Mouse (Mus musculus): Measurements from ENCODE around the gene Wscd1. TPM values are rescaled to one million over a fixed set of nuclear protein-coding genes. Genes with fewer than 3 reads are reported as not detected.
A peak's percentile ranks its signal among the peaks of the same experiment; 100 is the strongest.

Wscd1 gene
- polyA plus RNA-seq, 1 experiment = 2.9 TPM

- Histone ChIP-seq H3K27me3 (ENCODE audit: control insufficient read depth, insufficient read depth, low read length) (0 out of 2 replicates have a peak, but pooled peaks cover 9% of the 10 kb centered on the region), H3K27ac (ENCODE audit: insufficient read depth, low read depth, low read length) (no peak overlapping the region)
- TF ChIP-seq CTCF (IDR thresholded peaks at IDR 0.05; ENCODE audit: extremely low read depth, insufficient read length, insufficient replicate concordance, low read depth, low read length) = no peak
- no peak for TF ChIP-seq POLR2A (IDR thresholded peaks at IDR 0.05; ENCODE audit: low read depth, low read length)
These were observed 2.0 kb upstream of the Wscd1 start for GRCm38 (mm10) chr11:71747719-71748118.

GRCm38 (mm10) chr11:71750534-71751173 lies 934 bp downstream of the Wscd1 start:
- Histone ChIP-seq H3K36me3 (ENCODE audit: control insufficient read depth, insufficient read depth, low read length) (no peaks in the 10 kb centered on the region), H3K4me3 (ENCODE audit: low read depth, low read length) (peak overlapping the region; percentile 58), H3K4me1 (ENCODE audit: control insufficient read depth, insufficient read depth, insufficient read length, low read length) (no peaks in the 10 kb centered on the region; the same call in 1 of the 2 replicates), H3K27ac (ENCODE audit: insufficient read depth, low read depth, low read length) (no peak overlapping the region), H3K27me3 (ENCODE audit: control insufficient read depth, insufficient read depth, low read length) (0 out of 2 replicates have a peak, but pooled peaks cover 9% of the 10 kb centered on the region)
- 2% methylated on average over 60 of the region's 60 CpGs for WGBS
- TF ChIP-seq CTCF (IDR thresholded peaks at IDR 0.05; ENCODE audit: extremely low read depth, insufficient read length, insufficient replicate concordance, low read depth, low read length) = no peak

More at GRCm38 (mm10) chr11:71747719-71748118, 2.0 kb upstream of the Wscd1 start:
- no peaks in the 10 kb centered on the region for H3K36me3 ChIP-seq (ENCODE audit: control insufficient read depth, insufficient read depth, low read length)
- WGBS = 74% methylated on average over 7 of the region's 7 CpGs
- H3K4me3 ChIP-seq (ENCODE audit: low read depth, low read length) = no peak overlapping the region
- H3K4me1 ChIP-seq (ENCODE audit: control insufficient read depth, insufficient read depth, insufficient read length, low read length) = no peaks in the 10 kb centered on the region; the same call in 1 of the 2 replicates

GRCm38 (mm10) chr11:71751174-71751611 lies 1.5 kb downstream of the Wscd1 start:
- Histone ChIP-seq H3K36me3 (ENCODE audit: control insufficient read depth, insufficient read depth, low read length) (no peaks in the 10 kb centered on the region), H3K4me1 (ENCODE audit: control insufficient read depth, insufficient read depth, insufficient read length, low read length) (no peaks in the 10 kb centered on the region; the same call in 1 of the 2 replicates), H3K4me3 (ENCODE audit: low read depth, low read length) (peak overlapping the region; percentile 58), H3K27ac (ENCODE audit: insufficient read depth, low read depth, low read length) (no peak overlapping the region), H3K27me3 (ENCODE audit: control insufficient read depth, insufficient read depth, low read length) (0 out of 2 replicates have a peak, but pooled peaks cover 9% of the 10 kb centered on the region)
- WGBS = 2% methylated on average over 41 of the region's 41 CpGs
- no peak for TF ChIP-seq CTCF (IDR thresholded peaks at IDR 0.05; ENCODE audit: extremely low read depth, insufficient read length, insufficient replicate concordance, low read depth, low read length)
- no peak for TF ChIP-seq POLR2A (IDR thresholded peaks at IDR 0.05; ENCODE audit: low read depth, low read length)

GRCm38 (mm10) chr11:71751689-71752088 lies 2.0 kb downstream of the Wscd1 start:
- no peaks in the 10 kb centered on the region for H3K36me3 ChIP-seq (ENCODE audit: control insufficient read depth, insufficient read depth, low read length)
- 0 out of 2 replicates have a peak, but pooled peaks cover 9% of the 10 kb centered on the region for H3K27me3 ChIP-seq (ENCODE audit: control insufficient read depth, insufficient read depth, low read length)
- peak overlapping the region; percentile 58 for H3K4me3 ChIP-seq (ENCODE audit: low read depth, low read length)
- TF ChIP-seq POLR2A (IDR thresholded peaks at IDR 0.05; ENCODE audit: low read depth, low read length) (no peak), CTCF (IDR thresholded peaks at IDR 0.05; ENCODE audit: extremely low read depth, insufficient read length, insufficient replicate concordance, low read depth, low read length) (no peak)
- no peak overlapping the region for H3K27ac ChIP-seq (ENCODE audit: insufficient read depth, low read depth, low read length)
- H3K4me1 ChIP-seq (ENCODE audit: control insufficient read depth, insufficient read depth, insufficient read length, low read length) = no peaks in the 10 kb centered on the region; the same call in 1 of the 2 replicates
- 35% methylated on average over 12 of the region's 12 CpGs for WGBS

- no peak overlapping the region for H3K4me3 ChIP-seq (ENCODE audit: low read depth, low read length)
- H3K27ac ChIP-seq (ENCODE audit: insufficient read depth, low read depth, low read length) = no peak overlapping the region
- 75% methylated on average over 3 of the region's 3 CpGs for WGBS
- no peaks in the 10 kb centered on the region for H3K36me3 ChIP-seq (ENCODE audit: control insufficient read depth, insufficient read depth, low read length)
- H3K4me1 ChIP-seq (ENCODE audit: control insufficient read depth, insufficient read depth, insufficient read length, low read length) = no peaks in the 10 kb centered on the region; the same call in 1 of the 2 replicates
- H3K27me3 ChIP-seq (ENCODE audit: control insufficient read depth, insufficient read depth, low read length) = 0 out of 2 replicates have a peak, but pooled peaks cover 9% of the 10 kb centered on the region
- TF ChIP-seq POLR2A (IDR thresholded peaks at IDR 0.05; ENCODE audit: low read depth, low read length) (no peak), CTCF (IDR thresholded peaks at IDR 0.05; ENCODE audit: extremely low read depth, insufficient read length, insufficient replicate concordance, low read depth, low read length) (no peak)
These were observed 2.9 kb downstream of the Wscd1 start for GRCm38 (mm10) chr11:71752626-71753025.

- Histone ChIP-seq H3K27ac (ENCODE audit: insufficient read depth, low read depth, low read length) (no peak overlapping the region), H3K4me1 (ENCODE audit: control insufficient read depth, insufficient read depth, insufficient read length, low read length) (no peaks in the 10 kb centered on the region; the same call in 1 of the 2 replicates), H3K27me3 (ENCODE audit: control insufficient read depth, insufficient read depth, low read length) (0 out of 2 replicates have a peak, but pooled peaks cover 9% of the 10 kb centered on the region), H3K36me3 (ENCODE audit: control insufficient read depth, insufficient read depth, low read length) (no peaks in the 10 kb centered on the region), H3K4me3 (ENCODE audit: low read depth, low read length) (no peak overlapping the region)
- TF ChIP-seq POLR2A (IDR thresholded peaks at IDR 0.05; ENCODE audit: low read depth, low read length) (no peak), CTCF (IDR thresholded peaks at IDR 0.05; ENCODE audit: extremely low read depth, insufficient read length, insufficient replicate concordance, low read depth, low read length) (no peak)
- WGBS = 47% methylated on average over 2 of the region's 2 CpGs
These were observed 5.4 kb downstream of the Wscd1 start for GRCm38 (mm10) chr11:71755115-71755514.

- Histone ChIP-seq H3K36me3 (ENCODE audit: control insufficient read depth, insufficient read depth, low read length) (no peaks in the 10 kb centered on the region), H3K27ac (ENCODE audit: insufficient read depth, low read depth, low read length) (no peak overlapping the region), H3K4me1 (ENCODE audit: control insufficient read depth, insufficient read depth, insufficient read length, low read length) (no peaks in the 10 kb centered on the region), H3K27me3 (ENCODE audit: control insufficient read depth, insufficient read depth, low read length) (0 out of 2 replicates have a peak, but pooled peaks cover 1% of the 10 kb centered on the region), H3K4me3 (ENCODE audit: low read depth, low read length) (no peak overlapping the region)
- 49% methylated on average over 3 of the region's 3 CpGs for whole genome bisulfite sequencing
- TF ChIP-seq CTCF (IDR thresholded peaks at IDR 0.05; ENCODE audit: extremely low read depth, insufficient read length, insufficient replicate concordance, low read depth, low read length) = no peak
- no peak for TF ChIP-seq POLR2A (IDR thresholded peaks at IDR 0.05; ENCODE audit: low read depth, low read length)
These were observed 6.6 kb downstream of the Wscd1 start for GRCm38 (mm10) chr11:71756325-71756724.
